Mouse (Mus musculus) CH12.LX (cell line): ENCODE results near the gene Nudt16l1. TPM values are rescaled to one million over a fixed set of nuclear protein-coding genes. Genes with fewer than 3 reads are reported as not detected.

Source experiments
- DNase-seq: peaks from one replicate; pipeline ENCODE4 v3.0.0-alpha.2; 2013; ENCODE audit errors: extremely low read depth
- H3K27ac ChIP-seq: 2 replicates; pipeline ENCODE4 v1.5.1; 2012; ENCODE audit warnings: low read depth, mild to moderate bottlenecking, control low read depth, moderate library complexity; ENCODE audit not compliant: insufficient read depth
- H3K27me3 ChIP-seq: replicated peaks from 2 replicates; pipeline ENCODE3; 2012; ENCODE audit warnings: inconsistent platforms
- H3K36me3 ChIP-seq, 2 experiments: replicated peaks in 1 of 2; 2 replicates each; pipeline versions ENCODE3 to v1.6.1; 2012; ENCODE audit warnings: inconsistent platforms in 1 of 2, low read length in 1 of 2, mild to moderate bottlenecking in 1 of 2, mixed read lengths in 1 of 2, moderate library complexity in 1 of 2; ENCODE audit not compliant: control insufficient read depth in 1 of 2, insufficient read depth in 1 of 2
- H3K4me1 ChIP-seq, 2 experiments: 2 replicates each; pipeline ENCODE4 v1.6.1; 2012; ENCODE audit warnings: inconsistent platforms in 1 of 2, moderate library complexity in 1 of 2; ENCODE audit not compliant: insufficient read depth in 2 of 2, control insufficient read depth in 1 of 2
- H3K4me2 ChIP-seq: 2 replicates; pipeline ENCODE4 v1.6.1; 2012; ENCODE audit warnings: low read depth, mild to moderate bottlenecking, control low read depth; ENCODE audit not compliant: poor library complexity, insufficient read depth, severe bottlenecking
- H3K4me3 ChIP-seq, 3 experiments: fragments of 150-350 bp in 1 of 3; sonication (generic) in 1 of 3; replicated peaks in 1 of 3; 2 replicates each; pipeline versions ENCODE3 to v1.5.1; 2011 to 2012; ENCODE audit warnings: low read depth in 2 of 3, low read length in 2 of 3, mild to moderate bottlenecking in 2 of 3, moderate library complexity in 2 of 3, control low read depth in 1 of 3, improper control_type of control experiment in 1 of 3, inconsistent platforms in 1 of 3, mixed read lengths in 1 of 3; ENCODE audit not compliant: poor library complexity in 1 of 3
- H3K79me2 ChIP-seq: replicated peaks from 2 replicates; pipeline ENCODE4 v1.6.1; 2012; ENCODE audit warnings: mild to moderate bottlenecking, moderate library complexity; ENCODE audit not compliant: control insufficient read depth, poor library complexity, insufficient read depth, severe bottlenecking; ENCODE audit errors: extremely low read depth
- H3K9ac ChIP-seq: 2 replicates; pipeline ENCODE4 v1.6.1; 2012; ENCODE audit warnings: low read depth, mild to moderate bottlenecking, control low read depth, moderate library complexity; ENCODE audit not compliant: insufficient read depth
- H3K9me3 ChIP-seq: replicated peaks from 2 replicates; pipeline ENCODE3; 2012; ENCODE audit warnings: low read length, inconsistent platforms, mixed read lengths
- BHLHE40 ChIP-seq: IDR thresholded peaks from 2 replicates; pipeline ENCODE4 v1.6.1; 2011; ENCODE audit warnings: mild to moderate bottlenecking, low read depth, low read length, improper control_type of control experiment
- CTCF ChIP-seq, 2 experiments: IDR thresholded peaks in 1 of 2; conservative IDR thresholded peaks in 1 of 2; 2 replicates each; pipeline ENCODE4 v1.5.1; 2011 to 2012; ENCODE audit warnings: low read depth in 2 of 2, low read length in 2 of 2, improper control_type of control experiment in 1 of 2, inconsistent platforms in 1 of 2, mild to moderate bottlenecking in 1 of 2, moderate library complexity in 1 of 2
- E2F4 ChIP-seq: IDR thresholded peaks from 2 replicates; pipeline ENCODE4 v1.6.1; 2011; ENCODE audit warnings: low read depth, low read length, improper control_type of control experiment; ENCODE audit not compliant: insufficient replicate concordance
- ELF1 ChIP-seq: IDR thresholded peaks from 2 replicates; pipeline ENCODE4 v1.6.1; 2014; ENCODE audit warnings: low read depth, mild to moderate bottlenecking, inconsistent platforms, low read length, improper control_type of control experiment
- EP300 ChIP-seq: IDR thresholded peaks from 2 replicates; pipeline ENCODE4 v1.6.1; 2011; ENCODE audit warnings: low read length, improper control_type of control experiment
- ETS1 ChIP-seq: conservative IDR thresholded peaks from 2 replicates; pipeline ENCODE4 v1.6.1; 2012; ENCODE audit warnings: low read depth, mild to moderate bottlenecking, inconsistent platforms, low read length, improper control_type of control experiment, moderate library complexity
- GABPA ChIP-seq: IDR thresholded peaks from 2 replicates; pipeline ENCODE4 v1.6.1; 2012; ENCODE audit warnings: low read depth, low read length, improper control_type of control experiment, inconsistent platforms; ENCODE audit not compliant: insufficient replicate concordance
- HCFC1 ChIP-seq: IDR thresholded peaks from 2 replicates; pipeline ENCODE4 v1.6.1; 2012; ENCODE audit warnings: low read depth, mild to moderate bottlenecking, inconsistent platforms, low read length, improper control_type of control experiment
- IRF4 ChIP-seq: IDR thresholded peaks from 2 replicates; pipeline ENCODE4 v1.6.1; 2014; ENCODE audit warnings: low read depth, mild to moderate bottlenecking, inconsistent platforms, low read length, improper control_type of control experiment
- JUND ChIP-seq: conservative IDR thresholded peaks from 2 replicates; pipeline ENCODE4 v1.6.1; 2011; ENCODE audit warnings: low read depth, low read length, improper control_type of control experiment
- KAT2A ChIP-seq: IDR thresholded peaks from 2 replicates; pipeline ENCODE4 v1.6.1; 2012; ENCODE audit warnings: low read length, improper control_type of control experiment, inconsistent platforms; ENCODE audit not compliant: insufficient replicate concordance
- MAFK ChIP-seq: IDR thresholded peaks from 2 replicates; pipeline ENCODE4 v1.6.1; 2011; ENCODE audit warnings: low read length, improper control_type of control experiment; ENCODE audit not compliant: insufficient replicate concordance
- MAZ ChIP-seq: IDR thresholded peaks from 2 replicates; pipeline ENCODE4 v1.6.1; 2012; ENCODE audit warnings: low read depth, mild to moderate bottlenecking, inconsistent platforms, low read length, improper control_type of control experiment, moderate library complexity
- MEF2A ChIP-seq: IDR thresholded peaks from 2 replicates; pipeline ENCODE4 v1.6.1; 2014; ENCODE audit warnings: low read depth, mild to moderate bottlenecking, inconsistent platforms, low read length, improper control_type of control experiment, borderline replicate concordance
- MXI1 ChIP-seq: IDR thresholded peaks from 2 replicates; pipeline ENCODE4 v1.6.1; 2011; ENCODE audit warnings: mild to moderate bottlenecking, low read depth, low read length, improper control_type of control experiment
- MYC ChIP-seq: IDR thresholded peaks from 2 replicates; pipeline ENCODE4 v1.6.1; 2011; ENCODE audit warnings: low read depth, mild to moderate bottlenecking, improper control_type of control experiment, low read length
- NELFE ChIP-seq: IDR thresholded peaks from 2 replicates; pipeline ENCODE4 v1.6.1; 2011; ENCODE audit warnings: low read depth, low read length, improper control_type of control experiment
- NRF1 ChIP-seq: IDR thresholded peaks from 2 replicates; pipeline ENCODE4 v1.6.1; 2014; ENCODE audit warnings: low read depth, mild to moderate bottlenecking, inconsistent platforms, low read length, improper control_type of control experiment, moderate library complexity
- PAX5 ChIP-seq: IDR thresholded peaks from 2 replicates; pipeline ENCODE4 v1.6.1; 2012; ENCODE audit warnings: low read length, inconsistent platforms, mixed read lengths
- POLR2AphosphoS2 ChIP-seq: IDR thresholded peaks from 2 replicates; pipeline ENCODE4 v1.6.1; 2011; ENCODE audit warnings: low read depth, low read length, improper control_type of control experiment
- RCOR1 ChIP-seq: conservative IDR thresholded peaks from 2 replicates; pipeline ENCODE4 v1.6.1; 2012; ENCODE audit warnings: low read depth, mild to moderate bottlenecking, inconsistent platforms, low read length, improper control_type of control experiment
- SIN3A ChIP-seq: IDR thresholded peaks from 2 replicates; pipeline ENCODE4 v1.6.1; 2012; ENCODE audit warnings: low read length, improper control_type of control experiment, inconsistent platforms
- SMC3 ChIP-seq: IDR thresholded peaks from 2 replicates; pipeline ENCODE4 v1.6.1; 2011; ENCODE audit warnings: low read depth, low read length, improper control_type of control experiment
- TCF12 ChIP-seq: IDR thresholded peaks from 2 replicates; pipeline ENCODE4 v1.6.1; 2014; ENCODE audit warnings: low read depth, mild to moderate bottlenecking, inconsistent platforms, low read length, improper control_type of control experiment
- ZC3H11A ChIP-seq: IDR thresholded peaks from 2 replicates; pipeline ENCODE4 v1.6.1; 2012; ENCODE audit warnings: low read depth, mild to moderate bottlenecking, inconsistent platforms, low read length, improper control_type of control experiment
- ZNF384 ChIP-seq: IDR thresholded peaks from 2 replicates; pipeline ENCODE4 v1.6.1; 2012; ENCODE audit warnings: low read depth, low read length, improper control_type of control experiment, inconsistent platforms
- dilution Hi-C: fragments of 300-500 bp; cut with MboI; formaldehyde crosslinking; loops from 2 replicates; pipeline ENCODE4 v1.14.3; 2020; ENCODE audit warnings: low sequenced_read_pairs; ENCODE audit not compliant: extremely low pct_unique_long_range_greater_than_20kb, extremely low pct_ligation_motif_present
- in situ Hi-C: fragments of 300-500 bp; cut with MboI; formaldehyde crosslinking; loops from 3 replicates; pipeline ENCODE4 v1.14.3; 2019; ENCODE audit warnings: low sequenced_read_pairs, low pct_ligation_motif_present, low pct_unique_long_range_greater_than_20kb, mixed read lengths
- polyA plus RNA-seq: library from polyadenylated mRNA; unstranded; fragments of >175 nt; gene quantifications from 2 replicates; pipeline ENCODE4 v1.2.1, GENCODE M21; 2012; ENCODE audit warnings: low read depth; ENCODE audit not compliant: insufficient read length
- total RNA-seq, 2 experiments: library from RNA; depleted of rRNA; stranded (reverse); fragments of 300-350 nt in 1 of 2; fragments of >200 nt in 1 of 2; gene quantifications; 2 replicates each; pipeline ENCODE4 v1.2.3; 2012 to 2014

Nudt16l1 gene
- total and polyA plus RNA-seq, 3 experiments: 36.3 to 101 (median 65.7) TPM

- H3K4me3 ChIP-seq: peak overlapping the region in 1 of 3 experiments; percentile 34
- no peak overlapping the region for H3K27ac ChIP-seq
- no peak overlapping the region for H3K9ac ChIP-seq
- H3K36me3 ChIP-seq: peaks cover 15 to 32% of the 10 kb centered on the region in 2 experiments
- peak; percentile 77 for DNase-seq
- H3K79me2 ChIP-seq: no peaks in the 10 kb centered on the region
- H3K4me2 ChIP-seq: no peak overlapping the region
- H3K27me3 ChIP-seq: no peaks in the 10 kb centered on the region
- H3K9me3 ChIP-seq: no peaks in the 10 kb centered on the region
- peaks cover 27 to 50% of the 10 kb centered on the region in 2 experiments for H3K4me1 ChIP-seq
- TF ChIP-seq POLR2AphosphoS2 (no peak), CTCF (conservative IDR thresholded peaks at IDR 0.05 in 1 of 2, IDR thresholded peaks at IDR 0.05 in 1 of 2; ENCODE audit: low read depth in 2 of 2, low read length in 2 of 2) (peak; percentile 97 to 100), NELFE (no peak; the same call in 1 of the 2 replicates), PAX5 (no peak), TCF12 (peak; percentile 46; the same call in 1 of the 2 replicates), RCOR1 (peak; percentile 59; the same call in 1 of the 2 replicates), ZNF384 (peak; percentile 93), EP300 (0 out of 2 replicates have a peak, but pooled peaks have one; percentile 13), MYC (0 out of 2 replicates have a peak, but pooled peaks have one; percentile 41), IRF4 (peak; percentile 72), MAFK (0 out of 2 replicates have a peak, but pooled peaks have one; percentile 20), GABPA (no peak), E2F4 (no peak), BHLHE40 (peak; percentile 51; the same call in 1 of the 2 replicates), SIN3A (peak; percentile 76), JUND (0 out of 2 replicates have a peak, but pooled peaks have one; percentile 37), MEF2A (0 out of 2 replicates have a peak, but pooled peaks have one; percentile 32), ELF1 (0 out of 2 replicates have a peak, but pooled peaks have one; percentile 33), MXI1 (peak; percentile 61), NRF1 (0 out of 2 replicates have a peak, but pooled peaks have one; percentile 17), MAZ (0 out of 2 replicates have a peak, but pooled peaks have one; percentile 51), SMC3 (peak; percentile 89), ETS1 (no peak), HCFC1 (peak; percentile 45), KAT2A (0 out of 2 replicates have a peak, but pooled peaks have one; percentile 27), ZC3H11A (peak; percentile 66)
- in situ Hi-C loops: no loop called here
- dilution Hi-C loops: no loop called here
Observed at GRCm38 (mm10) chr16:4913783-4914735, 24.5 kb upstream of the Nudt16l1 start.
